Mouse (Mus musculus): ENCODE results near the gene Zfand6.

- TF ChIP-seq CTCF (IDR thresholded peaks at IDR 0.05; ENCODE audit: extremely low read depth, insufficient read depth, insufficient read length, insufficient replicate concordance), result no peak
- no peak for TF ChIP-seq POLR2A (IDR thresholded peaks at IDR 0.05; ENCODE audit: low read depth, low read length)
Observed at GRCm38 (mm10) chr7:84651303-84651986, 38.3 kb downstream of the Zfand6 start.
